Mouse (Mus musculus) embryo, embryonic 11 days (tissue): ENCODE measurements at regions not wholly inside any gene's neighbourhood (a gene's known extent, or its start where the extent isn't known, plus 50 kb on each side); places are given as distances from the start of the nearest gene placed in this dataset.

Source experiments
- DNase-seq: peaks from one replicate; pipeline ENCODE4 v3.0.0-alpha.2; 2015

GRCm38 (mm10) chr6:44092336-44092735 lies 426.3 kb upstream of the Tpk1 start:
- peak; percentile 5 for DNase-seq

- DNase-seq: no peak
These were observed 416.0 kb upstream of the Tpk1 start for GRCm38 (mm10) chr6:44081922-44082552.

- no peak for DNase-seq
These were observed 407.0 kb upstream of the Tpk1 start for GRCm38 (mm10) chr6:44073124-44073523.

- no peak for DNase-seq
These were observed 401.8 kb upstream of the Tpk1 start for GRCm38 (mm10) chr6:44067841-44068240.
